Mouse (Mus musculus): ENCODE data around the gene Serinc3. TPM values are rescaled to one million over a fixed set of nuclear protein-coding genes. Genes with fewer than 3 reads are reported as not detected.
"Not testable (repeated sequence)": the region's sequence is repeated elsewhere in the genome, so short reads cannot be mapped to it uniquely, and the experiment has no call there.

Gene Serinc3
- total RNA-seq (2021), result 100 to 1,000 TPM; 213 to 225 TPM

- intact Hi-C loops (cut with DNase I), result no loop called here
These were observed at the start of gene Serinc3 for GRCm38 (mm10) chr2:163644575-163645385. TSS of gene Serinc3 (minus strand) at chr2:163645131.

GRCm38 (mm10) chr2:163693716-163694314, 48.9 kb upstream of the Serinc3 start:
- DNase-seq (ENCODE audit: extremely low spot score in 1 of 2, low spot score in 2 of 2), result no peak
- intact Hi-C loops (cut with DNase I), result no loop called here

More at GRCm38 (mm10) chr2:163644575-163645385, at the start of gene Serinc3:
- DNase-seq (ENCODE audit: extremely low spot score in 1 of 2, low spot score in 2 of 2), result peak; percentile 95 to 98

DNA sequence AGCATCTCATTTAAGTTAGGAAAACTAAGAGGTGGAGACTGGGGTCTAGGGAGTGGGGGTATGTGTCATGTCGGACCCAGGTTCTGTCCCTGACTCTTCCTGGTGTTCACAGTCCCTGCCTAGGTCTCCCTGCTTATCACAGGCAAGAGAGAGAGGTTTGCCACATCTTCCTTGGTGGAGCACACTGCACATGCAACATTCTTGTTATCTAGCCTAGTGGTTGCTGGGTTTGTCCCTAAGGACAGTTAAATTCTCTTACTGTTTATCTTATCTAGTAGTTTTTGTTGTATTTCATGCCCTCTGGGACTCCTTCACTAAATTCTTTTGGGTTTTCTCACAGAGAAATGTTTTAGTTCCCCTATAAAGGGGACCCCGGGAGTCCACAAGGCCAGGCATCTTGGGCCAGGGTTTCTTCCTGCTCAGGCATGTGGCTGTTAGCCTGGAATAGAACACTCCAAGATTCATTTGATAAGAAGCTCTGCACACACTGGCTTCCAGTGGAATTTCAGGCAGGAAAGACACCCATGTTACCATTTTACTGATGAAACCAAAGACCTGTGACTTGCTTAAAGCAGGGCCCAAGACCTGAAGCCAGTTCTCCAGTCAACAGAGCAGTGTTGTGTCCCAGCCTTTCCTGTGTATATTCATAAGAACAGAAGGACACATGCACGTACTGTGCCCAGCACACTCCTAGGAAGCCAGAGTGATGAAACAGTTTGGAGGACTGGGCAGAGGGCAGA, 48.1 kb upstream of the Serinc3 start:
- intact Hi-C loops (cut with DNase I), result no loop called here
- DNase-seq (ENCODE audit: extremely low spot score in 1 of 2, low spot score in 2 of 2), result no peak

DNA sequence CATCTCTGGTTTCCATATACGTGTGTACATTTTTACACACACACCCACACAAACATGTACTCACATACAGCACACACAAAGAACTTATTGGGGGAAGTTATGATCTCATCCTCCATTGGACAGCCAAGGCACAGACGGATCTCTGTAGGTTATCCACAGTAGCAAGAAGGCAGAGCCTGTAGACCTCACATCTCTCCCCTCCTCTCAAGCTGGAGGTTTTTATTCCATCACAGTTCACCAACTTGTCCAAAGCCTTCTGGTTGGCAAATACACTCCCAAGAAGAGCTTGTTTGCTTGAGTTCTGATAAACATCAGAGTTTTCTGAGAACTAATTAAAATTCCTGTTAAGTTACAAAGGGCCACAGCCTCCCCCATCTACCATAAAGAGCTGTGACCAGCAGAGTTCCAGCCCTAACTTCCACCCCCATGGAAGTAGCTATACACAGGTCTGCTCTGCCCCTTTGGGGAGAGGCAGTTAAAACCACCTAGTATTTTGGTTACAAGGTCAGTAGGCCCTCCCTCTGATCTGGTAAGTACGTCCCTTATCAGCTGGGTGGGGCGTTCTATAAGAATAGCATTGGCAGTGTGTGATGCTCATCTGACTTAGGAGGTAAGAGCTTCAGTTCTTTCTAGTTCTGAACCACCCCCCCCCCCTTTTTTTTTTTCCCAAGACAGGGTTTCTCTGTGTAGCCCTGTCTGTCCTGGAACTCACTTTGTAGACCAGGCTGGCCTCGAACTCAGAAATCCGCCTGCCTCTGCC, 47.1 kb upstream of the Serinc3 start:
- intact Hi-C loops (cut with DNase I), result no loop called here
- DNase-seq (ENCODE audit: extremely low spot score in 1 of 2, low spot score in 2 of 2), result no peak

- intact Hi-C loops (cut with DNase I), result no loop called here
- no peak for DNase-seq (ENCODE audit: extremely low spot score in 1 of 2, low spot score in 2 of 2)
These were observed 45.7 kb upstream of the Serinc3 start for GRCm38 (mm10) chr2:163690409-163691304.

- DNase-seq (ENCODE audit: extremely low spot score in 1 of 2, low spot score in 2 of 2), result no peak
- intact Hi-C loops (cut with DNase I), result no loop called here
These were observed 44.8 kb upstream of the Serinc3 start for GRCm38 (mm10) chr2:163689771-163690170.

GRCm38 (mm10) chr2:163688377-163688776, 43.4 kb upstream of the Serinc3 start:
- intact Hi-C loops (cut with DNase I); DNase-seq (ENCODE audit: extremely low spot score in 1 of 2, low spot score in 2 of 2): not testable (repeated sequence)

DNA sequence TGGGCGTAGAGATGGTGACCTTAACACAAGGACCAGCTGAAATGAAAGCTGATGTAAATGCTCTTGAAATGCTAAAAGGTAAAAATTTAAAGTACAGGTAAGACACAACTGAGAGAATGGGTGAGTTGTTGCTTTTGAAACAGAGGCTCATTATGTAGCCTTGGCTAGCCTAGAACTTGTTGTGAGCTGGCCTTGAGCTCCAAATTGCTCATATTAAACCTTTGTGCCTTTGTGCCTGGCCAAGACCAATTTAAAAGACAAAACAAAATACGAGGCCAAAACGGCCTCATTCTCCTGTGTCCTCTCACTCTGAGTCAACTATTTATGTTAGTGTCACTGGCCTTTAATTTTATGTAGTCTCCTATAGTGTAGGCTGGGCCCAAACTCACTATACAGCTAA, 42.0 kb upstream of the Serinc3 start:
- intact Hi-C loops (cut with DNase I), result no loop called here
- no peak for DNase-seq (ENCODE audit: extremely low spot score in 1 of 2, low spot score in 2 of 2)

DNA sequence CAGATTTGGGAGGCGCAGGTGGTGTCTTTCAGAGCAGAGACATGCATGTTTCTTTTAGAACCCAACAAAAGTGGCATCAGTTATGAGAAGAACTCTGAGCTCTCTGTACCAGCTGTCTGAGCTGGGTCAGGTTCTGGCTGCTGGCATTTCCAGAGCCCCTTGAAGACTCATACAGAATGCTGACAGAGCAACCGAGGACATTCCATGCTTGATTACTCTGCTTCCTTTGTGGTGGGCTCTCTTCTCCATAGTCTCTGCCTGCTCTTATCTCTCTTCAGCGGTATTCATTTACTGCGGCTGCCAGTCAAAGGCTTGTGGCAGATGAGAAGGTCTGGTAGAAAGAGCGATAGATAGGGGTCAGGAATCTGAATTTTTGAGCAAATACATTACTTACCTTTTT, 41.3 kb upstream of the Serinc3 start:
- DNase-seq (ENCODE audit: extremely low spot score in 1 of 2, low spot score in 2 of 2), result no peak
- intact Hi-C loops (cut with DNase I), result no loop called here

GRCm38 (mm10) chr2:163685761-163686200, 40.9 kb upstream of the Serinc3 start:
- intact Hi-C loops (cut with DNase I), result no loop called here
- no peak for DNase-seq (ENCODE audit: extremely low spot score in 1 of 2, low spot score in 2 of 2)

- intact Hi-C loops (cut with DNase I), result no loop called here
- no peak for DNase-seq (ENCODE audit: extremely low spot score in 1 of 2, low spot score in 2 of 2)
These were observed 40.4 kb upstream of the Serinc3 start for GRCm38 (mm10) chr2:163685287-163685686.

DNA sequence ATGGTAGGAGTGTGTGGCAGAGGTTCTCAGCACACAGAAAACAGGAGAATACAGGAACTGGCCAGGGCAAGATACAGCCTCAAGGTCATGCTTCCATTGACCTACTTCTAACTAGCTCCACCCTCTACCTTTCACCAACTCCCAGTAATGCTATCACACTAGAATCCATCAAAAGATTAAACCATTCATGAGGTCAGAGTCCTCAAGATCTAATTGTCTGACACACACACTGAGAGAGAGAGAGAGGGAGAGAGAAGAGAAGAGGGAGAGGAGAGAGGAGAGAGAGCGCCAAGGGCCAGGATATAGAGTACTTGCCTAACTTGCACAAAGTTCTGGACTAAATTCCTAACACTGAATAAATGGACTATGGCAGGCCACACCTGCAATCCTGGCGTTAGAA, 37.4 kb upstream of the Serinc3 start:
- DNase-seq (ENCODE audit: extremely low spot score in 1 of 2, low spot score in 2 of 2), result no peak
- intact Hi-C loops (cut with DNase I), result no loop called here

GRCm38 (mm10) chr2:163676745-163677144, 31.8 kb upstream of the Serinc3 start:
- DNase-seq (ENCODE audit: extremely low spot score in 1 of 2, low spot score in 2 of 2), result no peak
- intact Hi-C loops (cut with DNase I), result no loop called here

- intact Hi-C loops (cut with DNase I), result no loop called here
- DNase-seq (ENCODE audit: extremely low spot score in 1 of 2, low spot score in 2 of 2), result no peak
These were observed 31.4 kb upstream of the Serinc3 start for GRCm38 (mm10) chr2:163676321-163676720.

- intact Hi-C loops (cut with DNase I), result no loop called here
- no peak for DNase-seq (ENCODE audit: extremely low spot score in 1 of 2, low spot score in 2 of 2)
These were observed 30.7 kb upstream of the Serinc3 start for GRCm38 (mm10) chr2:163675662-163676061.

- no peak for DNase-seq (ENCODE audit: extremely low spot score in 1 of 2, low spot score in 2 of 2)
- intact Hi-C loops (cut with DNase I), result no loop called here
These were observed 30.3 kb upstream of the Serinc3 start for GRCm38 (mm10) chr2:163675144-163675619.

DNA sequence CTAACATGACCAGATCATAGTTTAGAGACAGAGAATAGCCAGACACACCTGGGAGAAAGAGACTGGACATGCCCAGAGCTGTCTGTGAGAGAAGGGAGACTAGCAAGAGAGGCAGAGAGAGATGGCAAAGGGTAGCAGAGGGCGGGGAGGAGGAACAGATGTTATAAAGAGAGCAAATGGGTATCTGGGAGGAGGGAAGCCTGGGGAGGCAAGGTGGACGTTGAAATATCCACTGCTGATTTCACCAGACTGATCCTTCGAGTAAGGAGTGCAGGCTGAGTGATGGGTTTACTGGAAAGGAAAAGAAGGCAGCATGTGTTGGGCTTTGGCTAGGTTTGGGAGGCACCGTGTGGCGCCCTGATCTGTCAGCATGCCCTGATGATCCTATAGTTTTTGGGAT, 29.5 kb upstream of the Serinc3 start:
- intact Hi-C loops (cut with DNase I), result no loop called here
- no peak for DNase-seq (ENCODE audit: extremely low spot score in 1 of 2, low spot score in 2 of 2)

Data from left cerebral cortex, postnatal 10 days (tissue).